ENCODE assay signal across 30 mouse cellular contexts in the genomic region with DNA sequence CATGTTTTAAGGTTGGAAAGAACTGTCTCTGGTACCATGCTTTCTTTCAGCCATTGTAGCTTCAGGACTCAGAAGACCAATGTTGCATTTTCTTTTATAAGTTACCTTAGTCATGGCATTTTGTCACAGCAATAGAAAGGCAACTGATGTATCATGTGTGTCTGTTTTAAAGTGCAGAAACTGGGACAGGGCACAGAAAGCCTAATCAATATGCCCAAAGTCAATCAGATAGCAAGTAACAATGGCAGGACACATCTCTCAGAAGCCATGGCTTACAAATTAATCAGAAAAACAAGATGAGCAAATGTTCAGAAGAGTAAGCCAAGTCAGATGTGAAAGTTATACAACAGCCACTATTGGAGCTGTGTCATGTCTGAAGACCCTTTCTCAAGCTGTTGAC.
"Had no signal": no experiment of that assay in that cellular context is flagged by ENCODE, and none has a peak within 500 bp of the region (broad histone marks: within the 10 kb centered on the region; RNA-seq: fewer than 3 reads in every experiment).

No protein-coding gene starts in this region.

- H3K4me1 ChIP-seq: heart, embryonic 10.5 days; heart, embryonic 12.5 days; heart, embryonic 13.5 days; heart, embryonic 15.5 days; hindbrain, embryonic 15.5 days; intestine, embryonic 15.5 days had no signal

- H3K4me3 ChIP-seq: heart, embryonic 10.5 days; heart, embryonic 12.5 days; heart, embryonic 13.5 days; heart, embryonic 15.5 days; hindbrain, embryonic 10.5 days; hindbrain, embryonic 12.5 days; hindbrain, embryonic 13.5 days; hindbrain, embryonic 15.5 days; intestine, embryonic 15.5 days; kidney, embryonic 15.5 days; layer of hippocampus, adult 2 months had no signal

- DNase-seq: heart, postnatal 10 days; heart, postnatal 14 days; heart, postnatal 36 days; heart, postnatal 4 days; kidney, adult 11 months; kidney, adult 18-20 months; kidney, adult 2 months; kidney, adult 8-10 months; kidney, adult 9 months; kidney, postnatal 10 days; kidney, postnatal 14 days; kidney, postnatal 25 days; kidney, postnatal 36 days; kidney, postnatal 4 days; layer of hippocampus, adult 9-11 months; layer of hippocampus, postnatal 36 days had no signal

- H3K36me3 ChIP-seq: heart, embryonic 10.5 days; heart, embryonic 12.5 days; heart, embryonic 13.5 days; heart, embryonic 15.5 days; hindbrain, embryonic 10.5 days; hindbrain, embryonic 12.5 days; hindbrain, embryonic 13.5 days; hindbrain, embryonic 15.5 days; intestine, embryonic 15.5 days; kidney, embryonic 15.5 days had no signal

- H3K27me3 ChIP-seq: heart, embryonic 12.5 days; heart, embryonic 13.5 days; heart, embryonic 15.5 days; hindbrain, embryonic 12.5 days; hindbrain, embryonic 13.5 days; hindbrain, embryonic 15.5 days; intestine, embryonic 15.5 days; kidney, embryonic 15.5 days had no signal

- H3K9ac ChIP-seq: heart, embryonic 12.5 days; heart, embryonic 13.5 days; heart, embryonic 15.5 days; hindbrain, embryonic 12.5 days; hindbrain, embryonic 13.5 days; hindbrain, embryonic 14.5 days; hindbrain, embryonic 15.5 days; intestine, embryonic 15.5 days; kidney, embryonic 15.5 days had no signal

- H3K27ac ChIP-seq: heart, embryonic 10.5 days; heart, embryonic 13.5 days; heart, embryonic 15.5 days; hindbrain, embryonic 10.5 days; hindbrain, embryonic 12.5 days; hindbrain, embryonic 13.5 days; hindbrain, embryonic 14.5 days; hindbrain, embryonic 15.5 days; hindbrain, postnatal 0 days; intestine, embryonic 15.5 days; kidney, embryonic 15.5 days; kidney, postnatal 0 days; layer of hippocampus, adult 2 months had no signal
